Mouse (Mus musculus) C2C12 (cell line): ENCODE results near the gene Prelp. TPM values are rescaled to one million over a fixed set of nuclear protein-coding genes. Genes with fewer than 3 reads are reported as not detected.

ENCODE experiments used
- H3K27me3 ChIP-seq: one replicate; pipeline ENCODE4 v1.6.1; 2011; ENCODE audit not compliant: control insufficient read depth, insufficient read depth, insufficient read length
- H3K36me3 ChIP-seq: one replicate; pipeline ENCODE4 v1.6.1; 2011; ENCODE audit not compliant: control insufficient read depth, insufficient read depth
- H3K4me3 ChIP-seq: one replicate; pipeline ENCODE4 v1.5.1; 2011; ENCODE audit warnings: mild to moderate bottlenecking, control low read depth; ENCODE audit not compliant: poor library complexity, insufficient read depth, severe bottlenecking
- H3K79me2 ChIP-seq: one replicate; pipeline ENCODE4 v1.6.1; 2011; ENCODE audit not compliant: control insufficient read depth, insufficient read depth
- H3K79me3 ChIP-seq: one replicate; pipeline ENCODE4 v1.6.1; 2011; ENCODE audit warnings: low read depth, control low read depth
- H3ac ChIP-seq: one replicate; pipeline ENCODE3; 2011; ENCODE audit warnings: low read depth; ENCODE audit not compliant: control insufficient read depth, insufficient read length
- CEBPB ChIP-seq: IDR thresholded peaks from one replicate; pipeline ENCODE4 v1.6.1; 2011; ENCODE audit warnings: low read depth, mild to moderate bottlenecking, control low read depth, moderate library complexity
- CTCF ChIP-seq: IDR thresholded peaks from one replicate; pipeline ENCODE4 v1.5.1; 2011; ENCODE audit not compliant: control insufficient read depth, insufficient read depth, insufficient read length
- FOSL1 ChIP-seq: IDR thresholded peaks from one replicate; pipeline ENCODE4 v1.8.0; 2011; ENCODE audit warnings: mild to moderate bottlenecking, low read length; ENCODE audit not compliant: poor library complexity, insufficient read depth, severe bottlenecking
- MAX ChIP-seq: IDR thresholded peaks from one replicate; pipeline ENCODE4 v1.6.1; 2011; ENCODE audit warnings: mild to moderate bottlenecking, control low read depth
- MYOD1 ChIP-seq: IDR thresholded peaks from one replicate; pipeline ENCODE4 v1.6.1; 2011; ENCODE audit warnings: low read depth; ENCODE audit not compliant: control insufficient read depth, insufficient read length
- MYOG ChIP-seq: IDR thresholded peaks from one replicate; pipeline ENCODE4 v1.6.1; 2011; ENCODE audit not compliant: control insufficient read depth, insufficient read length; ENCODE audit errors: extremely low read depth
- USF1 ChIP-seq: IDR thresholded peaks from one replicate; pipeline ENCODE4 v1.6.1; 2011; ENCODE audit warnings: low read depth, mild to moderate bottlenecking, control low read depth, moderate library complexity
- polyA plus RNA-seq: library from polyadenylated mRNA; unstranded; fragments of >200 nt; fragmentation: generic; extraction: Trizol; gene quantifications from one replicate; pipeline ENCODE4 v1.2.1, GENCODE M21; 2012; ENCODE audit warnings: missing spikeins

The Prelp gene
- polyA plus RNA-seq, 1 experiment, result 0.07 TPM

- H3ac ChIP-seq, result no peak overlapping the region
Measured at GRCm38 (mm10) chr1:133917456-133918087, 3.6 kb downstream of the Prelp start.

GRCm38 (mm10) chr1:133915723-133916355 lies 5.4 kb downstream of the Prelp start:
- Histone ChIP-seq H3K79me2 (no peaks in the 10 kb centered on the region), H3K27me3 (no peaks in the 10 kb centered on the region), H3K79me3 (no peaks in the 10 kb centered on the region), H3K4me3 (no peak overlapping the region), H3ac (no peak overlapping the region), H3K36me3 (no peaks in the 10 kb centered on the region)
- TF ChIP-seq MAX, result no peak
- no peak for TF ChIP-seq MYOD1
- TF ChIP-seq CTCF, result no peak
- no peak for TF ChIP-seq FOSL1
- no peak for TF ChIP-seq MYOG
- TF ChIP-seq USF1, result no peak
- TF ChIP-seq CEBPB, result no peak

More at GRCm38 (mm10) chr1:133917456-133918087, 3.6 kb downstream of the Prelp start:
- Histone ChIP-seq H3K4me3 (no peak overlapping the region), H3K79me3 (no peaks in the 10 kb centered on the region), H3K27me3 (no peaks in the 10 kb centered on the region), H3K36me3 (no peaks in the 10 kb centered on the region), H3K79me2 (no peaks in the 10 kb centered on the region)
- TF ChIP-seq FOSL1, result no peak
- TF ChIP-seq MAX, result no peak
- no peak for TF ChIP-seq USF1
- no peak for TF ChIP-seq MYOG
- no peak for TF ChIP-seq CEBPB
- TF ChIP-seq CTCF, result no peak
- no peak for TF ChIP-seq MYOD1

- Histone ChIP-seq H3K36me3 (no peaks in the 10 kb centered on the region), H3K79me3 (no peaks in the 10 kb centered on the region), H3K27me3 (no peaks in the 10 kb centered on the region), H3K4me3 (no peak overlapping the region), H3ac (no peak overlapping the region), H3K79me2 (no peaks in the 10 kb centered on the region)
- TF ChIP-seq MYOD1 (no peak), FOSL1 (no peak), CEBPB (no peak), CTCF (no peak), MYOG (no peak)
Measured at GRCm38 (mm10) chr1:133915115-133915514, 6.1 kb downstream of the Prelp start.

GRCm38 (mm10) chr1:133913018-133913417 lies 8.2 kb downstream of the Prelp start:
- H3ac ChIP-seq, result no peak overlapping the region
- TF ChIP-seq MYOG (no peak), MYOD1 (no peak), CEBPB (no peak), USF1 (no peak), MAX (no peak)
- no peaks in the 10 kb centered on the region for H3K36me3 ChIP-seq
- H3K79me3 ChIP-seq, result no peaks in the 10 kb centered on the region
- H3K4me3 ChIP-seq, result no peak overlapping the region
- H3K79me2 ChIP-seq, result no peaks in the 10 kb centered on the region
- no peaks in the 10 kb centered on the region for H3K27me3 ChIP-seq

- TF ChIP-seq MYOG (no peak), MYOD1 (no peak), USF1 (no peak), CTCF (peak; percentile 80)
Measured at GRCm38 (mm10) chr1:133911456-133911855, 9.8 kb downstream of the Prelp start.

More at GRCm38 (mm10) chr1:133911456-133911855, 9.8 kb downstream of the Prelp start:
- Histone ChIP-seq H3ac (no peak overlapping the region), H3K79me3 (no peaks in the 10 kb centered on the region), H3K4me3 (no peak overlapping the region), H3K27me3 (no peaks in the 10 kb centered on the region), H3K79me2 (no peaks in the 10 kb centered on the region), H3K36me3 (no peaks in the 10 kb centered on the region)
